Mouse (Mus musculus): ENCODE data around the gene Polr2e. TPM values are rescaled to one million over a fixed set of nuclear protein-coding genes. Genes with fewer than 3 reads are reported as not detected.

Gene Polr2e
- total RNA-seq, 1 experiment, result 293 TPM

DNA sequence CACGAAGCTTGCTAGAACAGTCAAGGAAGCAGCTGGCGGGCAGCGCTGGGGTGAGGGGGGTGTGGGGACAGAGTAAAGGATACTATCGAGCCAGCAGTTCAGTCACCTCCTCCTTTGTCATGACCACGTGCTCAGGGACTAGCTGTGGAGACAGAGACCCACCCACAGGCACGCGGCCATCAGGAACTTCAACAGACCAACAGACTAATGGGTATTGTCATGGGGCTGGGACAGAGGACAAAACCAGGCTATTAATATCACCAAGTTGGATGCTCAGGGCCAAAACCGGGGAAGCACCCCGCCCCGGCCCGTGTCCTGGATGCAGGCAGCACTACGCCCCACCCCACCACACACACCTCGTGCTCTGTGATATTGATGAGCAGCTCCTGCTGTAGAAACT lies 2.8 kb downstream of the Polr2e start:
- H3K27ac ChIP-seq (ENCODE audit: insufficient read depth, low read depth, low read length, poor library complexity, severe bottlenecking), result no peak overlapping the region

DNA sequence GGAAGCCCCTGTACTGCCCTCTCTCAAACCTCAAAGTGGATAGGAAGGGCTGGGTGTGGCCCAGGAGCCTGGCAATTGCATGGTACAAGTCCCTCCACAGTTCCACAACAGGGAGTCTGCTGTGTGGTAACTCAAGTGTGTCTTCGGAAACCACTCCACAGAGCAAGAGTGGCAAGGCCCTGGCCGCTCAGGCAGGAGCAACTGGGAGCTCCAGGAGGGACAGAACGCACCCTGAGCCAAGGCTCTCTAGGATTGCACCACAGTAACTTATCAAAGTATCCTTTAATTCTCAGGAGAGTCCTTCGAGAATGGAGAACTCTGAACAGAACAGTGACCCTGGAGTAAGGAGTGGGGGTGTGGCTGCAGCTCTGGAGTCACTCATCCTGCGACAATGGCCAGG lies 3.9 kb downstream of the Polr2e start:
- TF ChIP-seq CHD2 (IDR thresholded peaks at IDR 0.05; ENCODE audit: low read depth, low read length) (no peak), HCFC1 (IDR thresholded peaks at IDR 0.05; ENCODE audit: borderline replicate concordance, insufficient read depth, low read length) (no peak), MAFK (IDR thresholded peaks at IDR 0.05; ENCODE audit: insufficient read depth, low read depth, low read length) (no peak), ZC3H11A (IDR thresholded peaks at IDR 0.05; ENCODE audit: borderline replicate concordance, low read depth, low read length) (no peak), ZNF384 (IDR thresholded peaks at IDR 0.05; ENCODE audit: low read depth, low read length) (no peak)
- Histone ChIP-seq H3K4me3 (ENCODE audit: insufficient read depth in 1 of 2, low read depth in 1 of 2, low read length in 2 of 2, poor library complexity in 1 of 2, severe bottlenecking in 1 of 2) (no peak overlapping the region), H3K27ac (ENCODE audit: insufficient read depth, low read depth, low read length, poor library complexity, severe bottlenecking) (no peak overlapping the region), H3K9me3 (ENCODE audit: control insufficient read depth, insufficient read depth, low read depth, low read length) (no peaks in the 10 kb centered on the region), H3K9ac (ENCODE audit: insufficient read depth, low read depth, low read length, poor library complexity, severe bottlenecking) (no peak overlapping the region), H3K36me3 (ENCODE audit: control insufficient read depth, insufficient read depth, low read length, poor library complexity, severe bottlenecking) (peaks cover 42% of the 10 kb centered on the region), H3K4me1 (ENCODE audit: control insufficient read depth in 2 of 2, insufficient read depth in 2 of 2, low read length in 2 of 2, poor library complexity in 1 of 2) (peaks cover 6 to 23% of the 10 kb centered on the region in 2 experiments)
- in situ Hi-C loops (cut with MboI; ENCODE audit: low sequenced_read_pairs in 2 of 2, unreplicated experiment in 2 of 2), result no loop called here
- DNase-seq (ENCODE audit: low read depth, low spot score), result no peak

More for the DNA sequence above, 2.8 kb downstream of the Polr2e start:
- Histone ChIP-seq H3K36me3 (ENCODE audit: control insufficient read depth, insufficient read depth, low read length, poor library complexity, severe bottlenecking) (peaks cover 39% of the 10 kb centered on the region), H3K9me3 (ENCODE audit: control insufficient read depth, insufficient read depth, low read depth, low read length) (no peaks in the 10 kb centered on the region), H3K9ac (ENCODE audit: insufficient read depth, low read depth, low read length, poor library complexity, severe bottlenecking) (no peak overlapping the region), H3K4me3 (ENCODE audit: insufficient read depth in 1 of 2, low read depth in 1 of 2, low read length in 2 of 2, poor library complexity in 1 of 2, severe bottlenecking in 1 of 2) (no peak overlapping the region), H3K4me1 (ENCODE audit: control insufficient read depth in 2 of 2, insufficient read depth in 2 of 2, low read length in 2 of 2, poor library complexity in 1 of 2) (peaks cover 6 to 23% of the 10 kb centered on the region in 2 experiments)
- in situ Hi-C loops (cut with MboI; ENCODE audit: low sequenced_read_pairs in 2 of 2, unreplicated experiment in 2 of 2), result no loop called here
- DNase-seq (ENCODE audit: low read depth, low spot score), result no peak
- TF ChIP-seq ZNF384 (IDR thresholded peaks at IDR 0.05; ENCODE audit: low read depth, low read length) (no peak), CHD2 (IDR thresholded peaks at IDR 0.05; ENCODE audit: low read depth, low read length) (no peak), HCFC1 (IDR thresholded peaks at IDR 0.05; ENCODE audit: borderline replicate concordance, insufficient read depth, low read length) (no peak), ZC3H11A (IDR thresholded peaks at IDR 0.05; ENCODE audit: borderline replicate concordance, low read depth, low read length) (no peak), MAFK (IDR thresholded peaks at IDR 0.05; ENCODE audit: insufficient read depth, low read depth, low read length) (no peak)

DNA sequence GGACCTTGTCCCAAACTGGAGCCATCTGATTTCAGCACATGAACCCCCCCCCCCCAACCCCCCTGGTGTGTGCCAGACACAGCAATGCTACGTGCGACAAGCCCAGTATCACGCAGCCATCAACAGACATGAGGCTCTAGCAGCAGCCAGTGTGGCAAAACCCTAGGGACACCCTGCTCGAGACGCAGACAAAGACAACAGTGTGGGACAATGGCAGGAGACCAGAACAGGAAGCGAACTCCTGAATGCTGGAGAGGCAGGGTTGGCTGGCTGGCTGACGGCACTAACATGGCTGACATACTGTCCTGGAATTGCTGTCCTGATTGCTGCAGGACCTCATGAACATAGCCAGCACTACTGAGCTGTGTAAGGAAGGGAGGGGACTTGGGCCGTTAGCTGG lies 4.4 kb downstream of the Polr2e start:
- peak overlapping the region; percentile 6; the same call in 1 of the 2 replicates for H3K27ac ChIP-seq (ENCODE audit: insufficient read depth, low read depth, low read length, poor library complexity, severe bottlenecking)
- H3K4me1 ChIP-seq (ENCODE audit: control insufficient read depth in 2 of 2, insufficient read depth in 2 of 2, low read length in 2 of 2, poor library complexity in 1 of 2), result peaks cover 6 to 23% of the 10 kb centered on the region in 2 experiments
- in situ Hi-C loops (cut with MboI; ENCODE audit: low sequenced_read_pairs in 2 of 2, unreplicated experiment in 2 of 2), result no loop called here
- no peak for DNase-seq (ENCODE audit: low read depth, low spot score)
- TF ChIP-seq HCFC1 (IDR thresholded peaks at IDR 0.05; ENCODE audit: borderline replicate concordance, insufficient read depth, low read length), result no peak
- TF ChIP-seq MAFK (IDR thresholded peaks at IDR 0.05; ENCODE audit: insufficient read depth, low read depth, low read length), result no peak
- no peak for TF ChIP-seq CHD2 (IDR thresholded peaks at IDR 0.05; ENCODE audit: low read depth, low read length)
- TF ChIP-seq ZC3H11A (IDR thresholded peaks at IDR 0.05; ENCODE audit: borderline replicate concordance, low read depth, low read length), result no peak
- TF ChIP-seq ZNF384 (IDR thresholded peaks at IDR 0.05; ENCODE audit: low read depth, low read length), result no peak
- H3K36me3 ChIP-seq (ENCODE audit: control insufficient read depth, insufficient read depth, low read length, poor library complexity, severe bottlenecking), result peaks cover 43% of the 10 kb centered on the region
- no peak overlapping the region for H3K9ac ChIP-seq (ENCODE audit: insufficient read depth, low read depth, low read length, poor library complexity, severe bottlenecking)
- no peak overlapping the region for H3K4me3 ChIP-seq (ENCODE audit: insufficient read depth in 1 of 2, low read depth in 1 of 2, low read length in 2 of 2, poor library complexity in 1 of 2, severe bottlenecking in 1 of 2)
- H3K9me3 ChIP-seq (ENCODE audit: control insufficient read depth, insufficient read depth, low read depth, low read length), result no peaks in the 10 kb centered on the region

DNA sequence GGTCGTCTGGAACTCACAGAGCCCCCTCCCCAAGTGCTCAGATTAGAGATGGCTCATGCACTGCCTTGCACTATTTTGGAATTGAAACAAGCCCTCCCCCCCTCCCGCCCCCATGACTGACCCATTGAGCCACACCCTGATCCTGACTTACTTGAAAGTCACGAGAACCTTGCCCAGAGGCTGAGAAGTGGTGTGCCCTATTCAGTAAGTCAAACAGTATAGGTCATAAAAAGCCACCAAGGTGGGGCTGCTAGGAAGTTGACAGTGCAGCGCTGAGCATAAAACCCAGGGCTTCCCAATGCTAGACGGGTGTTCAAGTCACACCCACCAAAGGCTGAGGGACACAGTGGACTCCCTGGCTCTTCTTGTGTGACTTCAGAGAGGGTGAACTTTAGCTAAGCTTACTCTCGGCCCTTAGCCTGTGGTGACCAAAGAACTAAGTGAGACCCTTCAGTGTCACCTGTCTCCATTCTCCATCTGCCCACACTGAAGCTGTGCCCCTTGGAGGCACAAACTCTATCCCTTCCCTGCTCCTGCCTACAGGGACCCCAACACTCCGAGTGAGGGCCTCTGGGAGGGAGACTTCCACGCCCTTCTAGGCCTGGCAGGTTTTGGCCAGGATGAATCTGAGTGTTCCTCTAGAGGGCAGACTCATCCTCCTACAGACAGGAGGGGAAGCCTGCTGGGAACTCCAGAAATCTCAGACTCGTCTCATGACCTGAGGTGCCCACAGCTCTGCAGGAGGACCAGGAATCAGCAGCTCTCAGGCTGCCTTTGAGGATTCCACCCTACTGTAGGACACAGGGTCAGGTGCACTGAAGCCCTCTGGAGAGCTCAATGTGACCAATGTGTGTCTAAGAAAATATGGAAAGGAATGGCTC lies 5.8 kb downstream of the Polr2e start:
- in situ Hi-C loops (cut with MboI; ENCODE audit: low sequenced_read_pairs in 2 of 2, unreplicated experiment in 2 of 2), result no loop called here
- Histone ChIP-seq H3K4me1 (ENCODE audit: control insufficient read depth in 2 of 2, insufficient read depth in 2 of 2, low read length in 2 of 2, poor library complexity in 1 of 2) (peaks cover 6 to 25% of the 10 kb centered on the region in 2 experiments), H3K9ac (ENCODE audit: insufficient read depth, low read depth, low read length, poor library complexity, severe bottlenecking) (no peak overlapping the region), H3K27ac (ENCODE audit: insufficient read depth, low read depth, low read length, poor library complexity, severe bottlenecking) (peak overlapping the region; percentile 25; the same call in 1 of the 2 replicates), H3K4me3 (ENCODE audit: insufficient read depth in 1 of 2, low read depth in 1 of 2, low read length in 2 of 2, poor library complexity in 1 of 2, severe bottlenecking in 1 of 2) (no peak overlapping the region), H3K36me3 (ENCODE audit: control insufficient read depth, insufficient read depth, low read length, poor library complexity, severe bottlenecking) (peaks cover 45% of the 10 kb centered on the region), H3K9me3 (ENCODE audit: control insufficient read depth, insufficient read depth, low read depth, low read length) (no peaks in the 10 kb centered on the region)
- no peak for DNase-seq (ENCODE audit: low read depth, low spot score)
- TF ChIP-seq ZC3H11A (IDR thresholded peaks at IDR 0.05; ENCODE audit: borderline replicate concordance, low read depth, low read length) (0 out of 2 replicates have a peak, but pooled peaks have one; percentile 5), CHD2 (IDR thresholded peaks at IDR 0.05; ENCODE audit: low read depth, low read length) (no peak)
